Mouse (Mus musculus): ENCODE measurements around the gene Hmgb2.
"Not testable (repeated sequence)": the region's sequence is repeated elsewhere in the genome, so short reads cannot be mapped to it uniquely, and the experiment has no call there.

Hmgb2 gene

GRCm38 (mm10) chr8:57511316-57512118, at the start of gene Hmgb2:
Hmgb2 (plus strand) TSS chr8:57511907.
- peak; percentile 98 to 99 for DNase-seq (ENCODE audit: low spot score in 2 of 2)

- DNase-seq (ENCODE audit: low spot score in 2 of 2), result no peak
Measured at GRCm38 (mm10) chr8:57462839-57463238, 48.9 kb upstream of the Hmgb2 start.

- no peak for DNase-seq (ENCODE audit: low spot score in 2 of 2)
Measured at GRCm38 (mm10) chr8:57463757-57464156, 48.0 kb upstream of the Hmgb2 start.

- DNase-seq (ENCODE audit: low spot score in 2 of 2), result no peak
Measured at GRCm38 (mm10) chr8:57468624-57469023, 43.1 kb upstream of the Hmgb2 start.

GRCm38 (mm10) chr8:57470863-57471262, 40.8 kb upstream of the Hmgb2 start:
- no peak for DNase-seq (ENCODE audit: low spot score in 2 of 2)

GRCm38 (mm10) chr8:57473751-57474150, 38.0 kb upstream of the Hmgb2 start:
- DNase-seq (ENCODE audit: low spot score in 2 of 2), result no peak

GRCm38 (mm10) chr8:57478406-57478805, 33.3 kb upstream of the Hmgb2 start:
- DNase-seq (ENCODE audit: low spot score in 2 of 2), result no peak

- DNase-seq (ENCODE audit: low spot score in 2 of 2), result no peak
Measured at GRCm38 (mm10) chr8:57479700-57480099, 32.0 kb upstream of the Hmgb2 start.

GRCm38 (mm10) chr8:57480606-57481005, 31.1 kb upstream of the Hmgb2 start:
- no peak for DNase-seq (ENCODE audit: low spot score in 2 of 2)

GRCm38 (mm10) chr8:57486491-57487440, 24.9 kb upstream of the Hmgb2 start:
- DNase-seq (ENCODE audit: low spot score in 2 of 2), result peak; percentile 31 to 44

- peak; percentile 92 to 95 for DNase-seq (ENCODE audit: low spot score in 2 of 2)
Measured at GRCm38 (mm10) chr8:57487441-57488155, 24.1 kb upstream of the Hmgb2 start, which contains the start of gene Sap30. Sap30 (minus strand) TSS chr8:57487860.

- peak in 1 of 2 experiments; percentile 19 for DNase-seq (ENCODE audit: low spot score in 2 of 2)
Measured at GRCm38 (mm10) chr8:57488312-57488765, 23.4 kb upstream of the Hmgb2 start.

- no peak for DNase-seq (ENCODE audit: low spot score in 2 of 2)
Measured at GRCm38 (mm10) chr8:57489366-57489765, 22.3 kb upstream of the Hmgb2 start.

GRCm38 (mm10) chr8:57489896-57490295, 21.8 kb upstream of the Hmgb2 start:
- no peak for DNase-seq (ENCODE audit: low spot score in 2 of 2)

- DNase-seq (ENCODE audit: low spot score in 2 of 2), result no peak
Measured at GRCm38 (mm10) chr8:57491873-57492272, 19.8 kb upstream of the Hmgb2 start.

- no peak for DNase-seq (ENCODE audit: low spot score in 2 of 2)
Measured at GRCm38 (mm10) chr8:57498494-57498846, 13.2 kb upstream of the Hmgb2 start.

- no peak for DNase-seq (ENCODE audit: low spot score in 2 of 2)
Measured at GRCm38 (mm10) chr8:57498847-57499511, 12.7 kb upstream of the Hmgb2 start.

- DNase-seq (ENCODE audit: low spot score in 2 of 2), result peak; percentile 43 to 63
Measured at GRCm38 (mm10) chr8:57503641-57504040, 8.1 kb upstream of the Hmgb2 start.

- DNase-seq (ENCODE audit: low spot score in 2 of 2), result not testable (repeated sequence)
Measured at GRCm38 (mm10) chr8:57505500-57505899, 6.2 kb upstream of the Hmgb2 start.

- DNase-seq (ENCODE audit: low spot score in 2 of 2), result no peak
Measured at GRCm38 (mm10) chr8:57507556-57508063, 4.1 kb upstream of the Hmgb2 start.

- DNase-seq (ENCODE audit: low spot score in 2 of 2), result no peak
Measured at GRCm38 (mm10) chr8:57508657-57509056, 3.0 kb upstream of the Hmgb2 start.
